Mouse (Mus musculus) adrenal gland, postnatal 0 days (tissue): Measurements from ENCODE around the gene Mtfr1l. TPM values are rescaled to one million over a fixed set of nuclear protein-coding genes. Genes with fewer than 3 reads are reported as not detected.

Experiments used
- microRNA-seq: library from miRNA; unstranded; fragments of <30 nt; microRNA quantifications from one replicate; pipeline ENCODE4, GENCODE M21; 2016; ENCODE audit warnings: borderline replicate concordance; ENCODE audit not compliant: insufficient number of aligned reads
- polyA plus RNA-seq: library from polyadenylated mRNA; unstranded; fragments of >200 nt; fragmentation: Nextera tagmentation; extraction: Ambion mirVana; gene quantifications from 2 replicates; pipeline ENCODE4 v1.2.1, GENCODE M21; 2015

The Mtfr1l gene
- 107 and 163 TPM in 2 replicates for polyA plus RNA-seq

DNA sequence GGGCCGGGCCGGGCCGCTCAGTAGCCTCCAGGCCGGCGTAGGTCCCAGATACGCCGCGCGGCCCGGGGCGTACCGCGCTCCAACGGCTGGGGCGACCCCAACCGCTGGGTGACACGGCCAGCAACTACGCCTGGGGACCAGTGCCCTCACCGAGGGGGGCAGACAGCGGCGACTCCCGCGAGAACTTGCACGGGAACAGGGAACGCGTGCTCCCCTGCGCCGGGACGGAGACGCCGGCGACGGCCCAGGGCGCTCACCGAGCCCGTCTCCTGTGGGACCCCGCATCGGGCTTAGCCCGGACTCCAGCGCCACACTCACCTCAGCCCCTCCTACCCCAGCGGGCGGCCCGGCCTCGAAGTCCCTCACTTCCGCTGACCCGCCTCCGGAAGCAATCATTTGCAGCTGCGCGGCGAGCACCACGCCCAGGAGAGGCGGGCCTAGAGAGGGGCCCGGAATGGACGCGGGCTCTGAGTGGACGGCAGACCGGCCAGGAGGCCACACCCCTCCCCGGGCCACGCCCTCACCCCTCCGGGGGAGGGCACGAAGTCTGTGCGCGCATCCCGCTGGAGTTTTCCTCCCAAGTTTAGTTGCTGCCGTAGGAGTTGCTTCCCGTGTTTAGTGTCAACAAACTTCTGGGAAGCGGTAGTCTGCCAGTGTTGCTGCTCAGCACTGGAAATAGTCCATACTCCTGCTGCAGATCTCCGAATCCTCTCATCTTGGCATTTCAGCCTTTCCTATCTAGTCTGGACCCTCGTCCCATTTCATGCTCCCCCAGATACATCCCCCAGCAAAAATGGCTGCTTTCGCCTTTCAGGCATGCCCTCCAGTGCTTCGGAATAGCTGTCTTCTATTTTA lies at the start of gene Mtfr1l:
Gene Mtfr1l, minus strand, starts transcription at position 456 of the 855 bp plus-strand sequence.

DNA sequence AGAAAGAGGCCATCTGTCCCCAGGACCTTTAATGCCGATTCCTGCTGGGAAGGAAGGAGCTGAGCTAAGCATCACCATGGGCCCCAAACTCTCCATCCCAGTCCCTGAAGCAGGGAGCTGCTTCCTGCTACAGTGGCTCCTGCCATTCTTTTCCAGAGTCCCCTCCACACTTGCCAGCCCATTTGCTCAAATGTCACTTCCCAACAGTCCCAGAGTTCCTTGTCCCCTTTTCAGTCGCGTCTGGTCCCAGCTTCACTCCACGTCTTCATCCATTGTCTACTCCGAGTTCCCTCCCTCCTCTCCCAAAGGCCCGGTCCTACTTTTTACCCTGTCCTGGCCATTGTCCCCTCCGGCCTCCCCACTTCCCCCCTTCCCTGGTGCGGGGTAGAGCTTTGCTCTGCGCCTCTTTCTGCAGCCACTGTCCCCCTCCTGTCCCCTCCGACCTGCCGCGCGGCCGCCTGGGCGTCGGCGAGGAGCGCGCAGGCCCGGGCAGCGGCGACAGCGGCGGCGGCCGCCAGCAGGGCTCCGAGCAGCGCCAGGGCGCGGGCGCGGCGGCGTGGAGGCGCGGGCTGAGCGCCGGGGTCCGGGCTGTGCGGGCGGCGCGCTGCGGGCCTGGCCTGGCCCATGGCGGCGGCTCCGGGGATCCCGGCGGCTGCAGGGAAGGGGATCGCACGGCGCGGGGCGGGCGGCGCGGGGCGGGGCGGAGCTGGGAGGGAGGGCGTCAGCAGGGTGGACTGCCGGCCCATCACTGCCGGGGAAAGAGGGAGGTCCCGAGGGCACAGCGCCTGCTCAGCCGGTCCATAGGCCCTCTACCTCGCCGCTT lies 16.5 kb upstream of the Mtfr1l start, which contains the start of gene Selenon:
Gene Selenon, minus strand, starts transcription at position 673 of the 823 bp plus-strand sequence.

GRCm38 (mm10) chr4:134510845-134511411 lies 24.3 kb downstream of the Mtfr1l start, which contains the start of gene Aunip:
Aunip (plus strand) TSS chr4:134510999.

DNA sequence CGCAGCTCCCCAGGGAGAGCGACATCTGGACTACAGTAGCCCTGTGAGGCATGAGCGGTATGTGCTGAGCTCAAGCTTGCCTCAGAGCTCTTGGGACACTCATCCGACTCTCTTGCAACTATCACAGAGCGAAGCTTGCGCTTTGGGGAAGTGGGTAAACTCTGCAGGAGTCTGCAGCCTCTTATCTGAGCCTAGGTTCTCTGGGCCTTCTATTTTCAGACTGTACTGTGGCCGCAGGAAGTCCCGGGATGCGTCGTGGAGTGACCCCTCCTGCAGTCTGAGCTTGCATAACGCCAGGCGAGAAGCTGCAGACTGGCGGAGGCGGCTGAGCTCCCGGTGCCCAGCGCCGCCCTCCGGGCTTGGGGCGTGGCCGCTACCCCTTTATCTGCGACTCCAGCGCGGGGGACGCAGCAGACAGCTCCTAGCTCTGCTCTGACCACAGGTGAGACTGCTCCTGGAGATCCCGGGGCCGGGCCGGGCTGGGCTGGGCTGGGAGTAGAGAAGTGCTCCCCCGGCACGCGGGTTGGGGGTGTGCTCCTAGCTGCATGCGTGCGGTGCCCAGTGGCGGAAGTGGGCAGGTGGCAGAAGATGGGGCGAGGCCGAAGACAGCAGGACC lies 38.5 kb downstream of the Mtfr1l start, which contains the start of gene Paqr7:
Gene Paqr7, plus strand, starts transcription at position 103 of the 616 bp plus-strand sequence.

Small RNA genes lying within 50 kb of the gene (microRNA-seq; reads per million reads assigned to microRNA genes)
- gene Mir6403 = not detected

Other genes with a start within 250 kb of the Mtfr1l start
- 12.5 and 15.1 TPM in 2 replicates for gene Pdik1l, start 247.5 kb downstream of the Mtfr1l start, polyA plus RNA-seq
- gene Trim63, start 220.3 kb downstream of the Mtfr1l start, polyA plus RNA-seq = 0.41 and 0.68 TPM in 2 replicates
- gene Slc30a2, start 192.2 kb downstream of the Mtfr1l start, polyA plus RNA-seq = 5.0 and 7.6 TPM in 2 replicates
- 1.0 and 1.9 TPM in 2 replicates for gene Extl1, start 151.5 kb downstream of the Mtfr1l start, polyA plus RNA-seq
- gene Pafah2, start 139.1 kb downstream of the Mtfr1l start, polyA plus RNA-seq = 6.1 and 6.2 TPM in 2 replicates
- 570 and 1,127 TPM in 2 replicates for gene Stmn1, start 67.1 kb downstream of the Mtfr1l start, polyA plus RNA-seq
- 27.8 and 50.7 TPM in 2 replicates for gene Paqr7, start 38.7 kb downstream of the Mtfr1l start, polyA plus RNA-seq
- gene Aunip, start 24.4 kb downstream of the Mtfr1l start, polyA plus RNA-seq = 1.9 and 4.8 TPM in 2 replicates
- gene Selenon, start 16.8 kb upstream of the Mtfr1l start, polyA plus RNA-seq = 30.6 and 31.8 TPM in 2 replicates
- 9.6 and 9.7 TPM in 2 replicates for gene Man1c1, start 168.9 kb upstream of the Mtfr1l start, polyA plus RNA-seq
- gene Ldlrap1, start 232.6 kb upstream of the Mtfr1l start, polyA plus RNA-seq = 13.8 and 28.3 TPM in 2 replicates